Mouse (Mus musculus) lung, postnatal 10 days (tissue): ENCODE data around the gene Slit3.
A peak's percentile ranks its signal among the peaks of the same experiment; 100 is the strongest.

ENCODE experiments used
- DNase-seq: peaks from one replicate; pipeline ENCODE4 v3.0.0; 2021

Gene Slit3

DNA sequence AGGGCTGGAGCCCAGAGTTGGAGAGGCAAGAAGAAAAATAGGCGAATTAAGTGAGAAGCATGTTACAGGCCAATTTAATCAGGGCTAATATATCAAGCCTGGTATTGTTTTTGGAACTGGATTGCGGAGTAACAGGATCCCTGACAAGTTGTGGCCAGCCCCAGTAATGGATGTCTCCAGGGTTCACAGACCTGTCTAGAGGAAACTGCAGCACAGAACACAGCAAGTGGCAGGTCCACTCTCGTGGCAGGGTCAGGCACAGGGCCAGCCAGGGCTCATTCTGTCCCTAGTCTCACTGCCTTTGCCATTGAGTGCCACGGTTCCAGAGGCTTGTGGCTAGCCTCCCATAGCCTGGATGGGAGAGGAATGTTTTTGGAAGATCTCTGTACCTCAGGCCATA is 187.0 kb downstream of the Slit3 start:
- DNase-seq, result no peak

DNA sequence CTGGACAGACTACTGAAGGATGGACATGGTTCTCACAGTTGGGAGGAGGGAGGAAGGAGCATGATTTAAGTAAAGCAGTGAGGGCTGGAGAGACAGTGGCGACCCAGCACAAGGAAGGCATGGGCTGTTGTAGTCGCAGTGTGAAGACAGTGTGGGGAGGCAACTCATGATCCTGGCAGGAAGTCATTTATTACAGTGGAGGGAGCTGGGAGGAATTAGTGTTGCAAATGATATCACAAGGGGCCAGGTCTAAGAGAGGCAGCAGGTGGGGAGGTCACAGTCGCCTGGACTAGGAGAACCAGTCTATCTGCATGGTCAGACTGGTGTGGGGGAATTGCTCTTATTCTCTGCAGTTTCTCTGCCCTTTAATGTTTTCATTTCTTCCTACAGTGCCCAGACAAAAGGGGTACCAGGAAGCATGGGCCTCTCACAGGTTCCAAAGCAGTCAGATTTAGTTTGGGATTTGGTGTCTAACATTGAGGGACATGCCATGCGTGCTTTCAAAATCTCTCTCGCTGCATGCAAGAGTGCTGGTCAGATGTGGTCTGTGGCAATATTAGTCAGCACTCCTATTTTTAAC is 194.5 kb downstream of the Slit3 start:
- no peak for DNase-seq

DNA sequence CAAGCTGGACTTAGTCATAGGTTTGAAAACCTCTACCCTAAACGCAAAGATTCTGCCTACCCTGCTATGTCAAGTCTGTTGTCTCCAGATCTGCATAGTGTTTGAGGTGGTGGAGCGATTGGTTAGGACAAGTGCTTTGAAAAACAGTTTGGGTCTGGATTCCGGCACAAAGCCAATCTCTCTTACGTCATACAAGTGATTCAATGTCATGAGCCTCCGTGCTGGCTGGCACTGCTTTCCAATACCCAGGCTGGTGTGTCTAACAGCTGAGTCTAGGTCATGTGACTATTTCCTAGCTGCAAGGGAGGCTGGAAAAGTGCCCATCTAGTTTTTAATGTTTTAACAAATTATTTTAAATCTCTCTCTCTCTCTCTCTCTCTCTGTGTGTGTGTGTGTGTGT is 196.2 kb downstream of the Slit3 start:
- no peak for DNase-seq

- no peak for DNase-seq
Measured at GRCm38 (mm10) chr11:35317775-35318432, 196.9 kb downstream of the Slit3 start.

DNA sequence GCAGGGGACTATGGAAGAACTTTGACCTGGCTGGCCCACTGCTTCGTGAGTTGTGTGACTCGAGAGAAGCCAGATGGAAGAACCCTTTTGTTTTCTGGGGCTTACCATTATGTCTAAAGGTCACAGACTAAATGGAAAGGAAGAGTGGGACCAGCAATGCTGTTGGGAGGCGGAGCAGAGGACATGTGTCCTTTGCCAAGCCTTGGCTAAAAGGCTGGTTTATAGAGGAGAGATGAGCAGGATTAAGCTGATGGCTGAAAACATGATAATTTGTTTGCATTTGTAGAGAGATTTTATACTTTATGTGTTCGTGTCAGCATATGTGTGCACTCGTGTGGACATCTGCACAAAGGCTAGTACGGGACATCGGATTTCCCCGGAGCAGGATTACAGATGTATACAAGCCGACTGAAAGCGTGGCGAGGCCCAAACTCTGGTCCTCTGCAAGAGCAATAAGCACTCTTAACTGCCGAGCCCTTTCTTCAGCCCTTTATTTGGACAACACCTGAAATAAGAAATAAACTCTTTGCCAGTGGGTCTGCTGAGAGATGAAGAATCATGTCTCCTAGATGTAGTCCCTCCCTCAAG is 197.5 kb downstream of the Slit3 start:
- DNase-seq, result no peak

DNA sequence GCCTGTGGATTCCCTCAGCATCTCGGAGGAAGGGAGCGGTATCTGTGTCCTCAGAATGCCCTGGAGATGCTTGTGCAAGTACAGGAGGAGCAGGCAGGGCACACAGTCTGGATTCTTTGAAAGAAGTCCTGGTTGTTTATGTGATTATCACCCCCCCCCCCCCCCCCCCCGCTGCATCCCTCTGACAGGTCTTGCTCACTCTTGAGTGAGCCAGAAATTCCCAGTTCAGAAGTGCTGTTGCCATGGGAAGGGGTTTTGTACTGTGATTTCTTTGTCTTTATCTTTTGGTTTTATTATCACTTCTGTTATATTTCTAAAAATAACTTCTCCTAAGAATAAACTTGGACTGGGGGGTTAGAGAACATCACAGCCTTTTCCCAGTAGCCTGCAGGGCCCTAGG is 199.5 kb downstream of the Slit3 start:
- no peak for DNase-seq

DNA sequence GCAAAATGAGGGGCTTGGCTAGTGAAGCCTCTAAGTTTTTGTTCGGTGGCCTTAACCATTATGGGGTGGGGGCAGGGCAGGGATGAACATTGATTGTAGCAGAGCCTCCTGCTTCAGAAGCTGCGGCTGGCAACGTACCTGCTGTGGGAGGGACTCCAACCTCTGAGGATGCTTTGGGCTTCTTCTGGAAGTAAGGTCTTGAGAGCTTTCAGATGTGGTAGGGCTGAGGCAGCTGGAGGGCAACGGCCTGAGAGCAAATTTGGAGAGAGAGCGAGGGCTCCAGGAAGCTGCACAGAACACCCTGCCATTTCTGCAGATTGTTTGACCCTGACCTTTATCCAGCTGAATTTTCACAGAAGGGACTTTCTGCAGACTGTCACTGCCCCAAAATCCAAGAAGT is 203.4 kb downstream of the Slit3 start:
- DNase-seq, result no peak

- no peak for DNase-seq
Measured at GRCm38 (mm10) chr11:35325131-35325995, 204.3 kb downstream of the Slit3 start.

- DNase-seq, result no peak
Measured at GRCm38 (mm10) chr11:35326346-35326745, 205.3 kb downstream of the Slit3 start.

DNA sequence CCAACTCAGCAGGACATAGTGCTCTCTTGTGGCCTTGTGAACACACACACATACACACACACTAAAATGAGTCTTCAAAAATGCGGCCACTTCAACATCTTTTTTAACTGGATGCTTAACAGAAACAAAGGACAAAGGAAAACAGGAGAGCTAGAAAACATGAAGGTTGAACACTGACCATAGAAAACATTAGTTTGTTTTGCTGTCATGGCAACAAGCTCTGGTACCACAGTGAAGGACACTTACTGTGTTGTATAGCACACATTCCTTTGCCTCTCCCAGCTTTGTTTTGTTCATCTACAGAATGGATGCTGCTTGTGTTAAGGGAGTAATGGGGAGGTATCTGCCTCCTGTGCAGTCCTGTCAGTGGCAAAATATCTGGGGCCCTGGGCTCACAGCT is 206.9 kb downstream of the Slit3 start:
- DNase-seq, result no peak

GRCm38 (mm10) chr11:35331476-35331875 is 210.5 kb downstream of the Slit3 start:
- no peak for DNase-seq

- DNase-seq, result no peak
Measured at GRCm38 (mm10) chr11:35336558-35336957, 215.5 kb downstream of the Slit3 start.

GRCm38 (mm10) chr11:35337493-35337892 is 216.5 kb downstream of the Slit3 start:
- peak; percentile 9 for DNase-seq

DNA sequence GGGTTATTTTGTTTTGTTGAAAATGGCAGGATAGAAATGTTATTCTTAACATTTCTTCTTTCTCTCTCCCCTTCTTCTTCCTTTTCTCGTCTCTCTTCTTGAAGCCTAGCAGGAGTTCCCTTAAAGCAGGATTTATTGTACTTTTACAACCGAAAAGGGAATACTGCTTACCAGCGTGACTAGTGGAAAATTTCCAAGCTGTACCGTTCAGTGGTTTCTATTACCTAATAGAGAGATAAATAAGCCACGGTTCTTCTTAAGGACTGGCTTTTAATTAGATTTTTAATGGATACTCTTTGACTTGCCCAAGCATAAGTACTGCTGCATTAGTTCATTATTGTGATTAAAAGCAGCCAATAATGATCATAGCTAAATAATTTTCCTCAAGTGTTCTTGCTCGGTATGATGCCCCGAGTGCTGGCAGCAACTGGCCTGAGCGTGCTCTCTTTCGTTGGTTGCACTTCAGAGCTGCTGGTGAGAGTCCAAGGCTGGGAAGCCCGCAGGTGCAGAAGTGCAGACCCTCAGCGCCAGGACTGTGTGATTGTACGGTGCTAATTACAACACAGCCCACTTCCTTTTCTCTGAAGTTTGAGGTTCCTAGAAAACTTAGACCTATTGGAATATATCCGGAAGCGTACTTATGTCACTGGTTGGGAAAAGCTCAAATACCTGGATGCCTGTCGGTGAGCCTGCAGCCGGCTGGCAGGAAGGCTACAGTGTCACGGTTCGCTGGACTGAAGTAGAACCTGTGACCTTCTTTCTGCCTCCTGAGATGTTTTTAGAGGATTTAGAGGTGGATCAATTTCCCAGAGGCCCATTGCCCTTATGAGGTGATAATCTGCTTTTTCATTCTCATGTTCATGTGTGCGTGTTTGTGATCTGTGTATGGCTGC is 217.1 kb downstream of the Slit3 start:
- DNase-seq, result no peak

DNA sequence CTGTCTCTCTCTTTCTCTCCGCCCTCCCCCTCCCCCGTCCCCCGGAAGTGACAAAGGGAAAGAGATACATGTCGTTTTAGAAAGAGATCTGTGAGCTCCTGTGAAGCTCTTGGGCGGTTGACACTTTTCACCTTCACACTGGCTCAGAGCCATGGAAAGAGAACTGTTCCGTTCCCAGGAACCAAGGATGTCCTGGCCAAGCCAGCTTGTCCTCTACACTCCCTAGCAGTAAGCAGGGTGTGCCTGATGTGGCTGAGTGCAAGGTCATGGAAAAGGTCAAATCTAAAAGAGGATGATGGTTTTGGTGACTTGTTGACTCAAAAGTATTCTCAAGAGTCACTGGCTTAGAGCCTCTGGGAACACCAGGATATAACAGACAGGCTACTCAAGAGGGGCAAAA is 219.7 kb downstream of the Slit3 start:
- DNase-seq, result no peak

GRCm38 (mm10) chr11:35342486-35342885 is 221.5 kb downstream of the Slit3 start:
- no peak for DNase-seq

DNA sequence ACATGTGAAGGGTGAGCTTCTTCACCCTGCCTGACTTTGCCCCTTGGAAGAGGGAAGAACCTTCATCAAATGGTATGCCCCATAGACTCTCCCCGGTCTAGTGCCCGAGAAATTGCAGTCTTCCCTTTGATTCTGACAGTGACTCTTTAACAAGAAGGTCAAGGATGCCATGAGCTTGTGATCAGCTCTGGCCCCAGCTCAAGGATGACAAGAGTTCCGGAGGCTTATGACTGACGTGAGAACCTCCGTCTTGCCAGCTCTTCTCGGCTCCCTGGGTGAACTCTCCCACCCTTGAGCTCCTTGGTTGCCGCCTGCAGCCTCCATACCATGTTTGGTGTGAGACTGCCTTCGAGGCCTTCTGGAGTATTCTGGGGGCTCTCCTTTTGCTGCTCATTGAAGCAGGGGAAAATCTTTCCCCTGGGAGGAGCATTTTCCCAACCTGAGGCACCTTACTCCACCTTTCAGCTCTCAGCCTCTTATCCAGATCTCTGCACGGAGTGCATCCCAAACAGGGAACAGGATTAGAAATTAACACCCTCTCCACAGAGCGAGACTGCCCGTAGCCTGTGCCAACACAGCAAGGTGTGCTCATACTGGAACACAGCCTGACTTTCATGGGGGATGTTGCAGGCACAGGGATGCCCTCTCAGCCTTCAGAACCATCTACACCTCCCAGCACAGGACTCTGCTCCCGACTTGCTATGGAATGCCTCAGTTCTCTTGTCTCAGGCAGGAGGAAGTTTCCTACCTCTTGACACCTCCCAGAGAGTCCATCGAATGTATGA is 224.9 kb downstream of the Slit3 start:
- no peak for DNase-seq

GRCm38 (mm10) chr11:35348099-35348498 is 227.1 kb downstream of the Slit3 start:
- DNase-seq, result no peak

DNA sequence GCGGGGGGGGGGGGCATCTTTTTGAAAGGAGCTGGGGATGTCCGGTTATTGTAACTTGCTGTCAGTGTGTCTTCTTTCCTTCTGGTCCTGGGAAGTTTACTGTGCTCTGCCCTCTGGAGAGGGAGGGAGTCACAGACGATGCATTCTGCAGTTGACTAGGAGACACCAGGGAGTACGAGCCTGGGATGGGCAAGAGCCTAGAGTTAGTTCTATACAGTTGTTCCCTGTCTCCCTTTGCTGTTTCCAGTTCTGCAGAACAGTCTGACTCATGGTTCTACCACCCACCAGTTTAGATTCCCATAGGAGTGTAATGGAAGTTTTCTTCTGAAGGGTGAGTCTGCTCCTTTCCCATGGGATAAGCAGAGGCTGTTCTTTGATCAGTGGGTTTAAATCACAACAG is 229.9 kb downstream of the Slit3 start:
- no peak for DNase-seq

GRCm38 (mm10) chr11:35351376-35351775 is 230.4 kb downstream of the Slit3 start:
- no peak for DNase-seq

DNA sequence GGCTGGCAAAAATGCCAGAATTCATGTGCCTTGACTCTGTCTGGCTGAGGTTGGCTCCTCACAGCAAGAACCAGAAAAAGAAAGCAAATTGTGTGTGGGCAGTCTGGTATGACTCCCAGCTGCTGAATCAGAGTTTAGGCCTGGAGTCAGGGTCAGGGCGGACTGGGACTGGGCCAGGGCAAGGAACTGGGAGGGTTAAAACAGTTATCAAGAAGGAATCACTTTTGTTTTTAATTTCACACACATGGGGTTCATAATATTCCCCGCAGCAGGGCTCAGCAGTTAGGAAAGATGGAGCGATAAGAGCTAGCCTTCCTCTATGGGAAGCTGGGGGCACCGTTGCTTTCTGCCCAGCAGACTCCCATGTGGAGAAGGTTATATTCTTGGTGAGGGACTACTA is 234.8 kb downstream of the Slit3 start:
- DNase-seq, result no peak

GRCm38 (mm10) chr11:35361071-35361470 is 240.0 kb downstream of the Slit3 start:
- DNase-seq, result no peak
